Mouse (Mus musculus): ENCODE measurements around the gene Rnf220. TPM values are rescaled to one million over a fixed set of nuclear protein-coding genes. Genes with fewer than 3 reads are reported as not detected.

The Rnf220 gene
- polyA plus RNA-seq, 1 experiment from 2014 or later = 76.1 TPM

GRCm38 (mm10) chr4:117343385-117343784 lies 153.5 kb downstream of the Rnf220 start:
- Histone ChIP-seq H3K4me3 (ENCODE audit: low read depth, low read length) (no peak overlapping the region), H3K27me3 (ENCODE audit: insufficient read depth, low read length) (no peaks in the 10 kb centered on the region), H3K36me3 (ENCODE audit: insufficient read depth) (no peaks in the 10 kb centered on the region), H3K9ac (no peak overlapping the region), H3K27ac (ENCODE audit: low read depth) (no peak overlapping the region), H3K4me2 (no peak overlapping the region), H3K9me3 (ENCODE audit: low read depth, low read length) (no peaks in the 10 kb centered on the region), H3K4me1 (ENCODE audit: insufficient read depth) (peaks cover 8% of the 10 kb centered on the region; the same call in 1 of the 2 replicates)
- ATAC-seq (ENCODE audit: insufficient read depth) = no peak
- DNase-seq = no peak
- 51% methylated on average over 8 of the region's 8 CpGs for WGBS
- no peak for TF ChIP-seq CTCF (IDR thresholded peaks at IDR 0.05; ENCODE audit: low read depth)

- WGBS = 31% methylated on average over 12 of the region's 12 CpGs
- no peak overlapping the region for H3K9ac ChIP-seq
- peak; percentile 80 for DNase-seq
Measured at GRCm38 (mm10) chr4:117342751-117343150, 154.1 kb downstream of the Rnf220 start.

GRCm38 (mm10) chr4:117341282-117341681 lies 155.6 kb downstream of the Rnf220 start:
- H3K4me2 ChIP-seq = no peak overlapping the region
- no peaks in the 10 kb centered on the region for H3K9me3 ChIP-seq (ENCODE audit: low read depth, low read length)
- peaks cover 8% of the 10 kb centered on the region; the same call in 1 of the 2 replicates for H3K4me1 ChIP-seq (ENCODE audit: insufficient read depth)
- no peak overlapping the region for H3K27ac ChIP-seq (ENCODE audit: low read depth)
- ATAC-seq (ENCODE audit: insufficient read depth) = no peak
- no peak overlapping the region for H3K9ac ChIP-seq
- no peak overlapping the region for H3K4me3 ChIP-seq (ENCODE audit: low read depth, low read length)
- no peak for DNase-seq
- no peaks in the 10 kb centered on the region for H3K27me3 ChIP-seq (ENCODE audit: insufficient read depth, low read length)
- H3K36me3 ChIP-seq (ENCODE audit: insufficient read depth) = no peaks in the 10 kb centered on the region
- 78% methylated on average over 5 of the region's 5 CpGs for WGBS
- no peak for TF ChIP-seq CTCF (IDR thresholded peaks at IDR 0.05; ENCODE audit: low read depth)

More at GRCm38 (mm10) chr4:117342751-117343150, 154.1 kb downstream of the Rnf220 start:
- Histone ChIP-seq H3K36me3 (ENCODE audit: insufficient read depth) (no peaks in the 10 kb centered on the region), H3K27ac (ENCODE audit: low read depth) (peak overlapping the region; percentile 5; the same call in 1 of the 2 replicates), H3K4me1 (ENCODE audit: insufficient read depth) (peaks cover 8% of the 10 kb centered on the region; the same call in 1 of the 2 replicates), H3K4me3 (ENCODE audit: low read depth, low read length) (no peak overlapping the region), H3K4me2 (no peak overlapping the region), H3K9me3 (ENCODE audit: low read depth, low read length) (no peaks in the 10 kb centered on the region), H3K27me3 (ENCODE audit: insufficient read depth, low read length) (no peaks in the 10 kb centered on the region)
- ATAC-seq (ENCODE audit: insufficient read depth) = peak; percentile 93
- TF ChIP-seq CTCF (IDR thresholded peaks at IDR 0.05; ENCODE audit: low read depth) = no peak

- Histone ChIP-seq H3K4me2 (no peak overlapping the region), H3K9me3 (ENCODE audit: low read depth, low read length) (no peaks in the 10 kb centered on the region), H3K36me3 (ENCODE audit: insufficient read depth) (no peaks in the 10 kb centered on the region), H3K27me3 (ENCODE audit: insufficient read depth, low read length) (no peaks in the 10 kb centered on the region), H3K4me1 (ENCODE audit: insufficient read depth) (peaks cover 8% of the 10 kb centered on the region; the same call in 1 of the 2 replicates), H3K4me3 (ENCODE audit: low read depth, low read length) (no peak overlapping the region), H3K9ac (no peak overlapping the region), H3K27ac (ENCODE audit: low read depth) (no peak overlapping the region)
- DNase-seq (no peak), ATAC-seq (ENCODE audit: insufficient read depth) (no peak)
- TF ChIP-seq CTCF (IDR thresholded peaks at IDR 0.05; ENCODE audit: low read depth) = no peak
Measured at GRCm38 (mm10) chr4:117339796-117340195, 157.1 kb downstream of the Rnf220 start.

GRCm38 (mm10) chr4:117330836-117331475 lies 165.9 kb downstream of the Rnf220 start:
- Histone ChIP-seq H3K9ac (no peak overlapping the region), H3K36me3 (ENCODE audit: insufficient read depth) (no peaks in the 10 kb centered on the region), H3K4me3 (ENCODE audit: low read depth, low read length) (no peak overlapping the region), H3K4me2 (no peak overlapping the region), H3K4me1 (ENCODE audit: insufficient read depth) (no peaks in the 10 kb centered on the region), H3K27me3 (ENCODE audit: insufficient read depth, low read length) (no peaks in the 10 kb centered on the region), H3K27ac (ENCODE audit: low read depth) (no peak overlapping the region), H3K9me3 (ENCODE audit: low read depth, low read length) (no peaks in the 10 kb centered on the region)
- TF ChIP-seq CTCF (IDR thresholded peaks at IDR 0.05; ENCODE audit: low read depth) = no peak
- peak; percentile 26 for DNase-seq
- no peak for ATAC-seq (ENCODE audit: insufficient read depth)
- WGBS = 29% methylated on average over 11 of the region's 11 CpGs

GRCm38 (mm10) chr4:117330132-117330531 lies 166.7 kb downstream of the Rnf220 start:
- H3K27ac ChIP-seq (ENCODE audit: low read depth) = no peak overlapping the region
- ATAC-seq (ENCODE audit: insufficient read depth) = no peak
- no peaks in the 10 kb centered on the region for H3K36me3 ChIP-seq (ENCODE audit: insufficient read depth)
- no peaks in the 10 kb centered on the region for H3K4me1 ChIP-seq (ENCODE audit: insufficient read depth)
- DNase-seq = no peak
- TF ChIP-seq CTCF (IDR thresholded peaks at IDR 0.05; ENCODE audit: low read depth) = no peak
- no peak overlapping the region for H3K9ac ChIP-seq
- H3K4me3 ChIP-seq (ENCODE audit: low read depth, low read length) = no peak overlapping the region
- H3K9me3 ChIP-seq (ENCODE audit: low read depth, low read length) = no peaks in the 10 kb centered on the region
- H3K4me2 ChIP-seq = no peak overlapping the region
- no peaks in the 10 kb centered on the region for H3K27me3 ChIP-seq (ENCODE audit: insufficient read depth, low read length)
- 86% methylated on average over 3 of the region's 3 CpGs for WGBS

- Histone ChIP-seq H3K36me3 (ENCODE audit: insufficient read depth) (no peaks in the 10 kb centered on the region), H3K9ac (no peak overlapping the region), H3K4me3 (ENCODE audit: low read depth, low read length) (no peak overlapping the region), H3K27ac (ENCODE audit: low read depth) (no peak overlapping the region), H3K9me3 (ENCODE audit: low read depth, low read length) (no peaks in the 10 kb centered on the region), H3K4me1 (ENCODE audit: insufficient read depth) (no peaks in the 10 kb centered on the region), H3K27me3 (ENCODE audit: insufficient read depth, low read length) (peaks cover 10% of the 10 kb centered on the region; the same call in 1 of the 2 replicates), H3K4me2 (no peak overlapping the region)
- no peak for DNase-seq
- no peak for ATAC-seq (ENCODE audit: insufficient read depth)
- TF ChIP-seq CTCF (IDR thresholded peaks at IDR 0.05; ENCODE audit: low read depth) = no peak
- WGBS = 77% methylated on average over 3 of the region's 3 CpGs
Measured at GRCm38 (mm10) chr4:117326915-117327314, 169.9 kb downstream of the Rnf220 start.
